Mouse (Mus musculus) brain, embryonic 18.5 days (tissue): ENCODE data around the gene Syde1.
"Not testable (repeated sequence)": the region's sequence is repeated elsewhere in the genome, so short reads cannot be mapped to it uniquely, and the experiment has no call there.

Experiments used
- DNase-seq: peaks from one replicate; pipeline ENCODE4 v3.0.0-alpha.2; 2012; ENCODE audit warnings: low read depth, low spot score

Syde1 gene

DNA sequence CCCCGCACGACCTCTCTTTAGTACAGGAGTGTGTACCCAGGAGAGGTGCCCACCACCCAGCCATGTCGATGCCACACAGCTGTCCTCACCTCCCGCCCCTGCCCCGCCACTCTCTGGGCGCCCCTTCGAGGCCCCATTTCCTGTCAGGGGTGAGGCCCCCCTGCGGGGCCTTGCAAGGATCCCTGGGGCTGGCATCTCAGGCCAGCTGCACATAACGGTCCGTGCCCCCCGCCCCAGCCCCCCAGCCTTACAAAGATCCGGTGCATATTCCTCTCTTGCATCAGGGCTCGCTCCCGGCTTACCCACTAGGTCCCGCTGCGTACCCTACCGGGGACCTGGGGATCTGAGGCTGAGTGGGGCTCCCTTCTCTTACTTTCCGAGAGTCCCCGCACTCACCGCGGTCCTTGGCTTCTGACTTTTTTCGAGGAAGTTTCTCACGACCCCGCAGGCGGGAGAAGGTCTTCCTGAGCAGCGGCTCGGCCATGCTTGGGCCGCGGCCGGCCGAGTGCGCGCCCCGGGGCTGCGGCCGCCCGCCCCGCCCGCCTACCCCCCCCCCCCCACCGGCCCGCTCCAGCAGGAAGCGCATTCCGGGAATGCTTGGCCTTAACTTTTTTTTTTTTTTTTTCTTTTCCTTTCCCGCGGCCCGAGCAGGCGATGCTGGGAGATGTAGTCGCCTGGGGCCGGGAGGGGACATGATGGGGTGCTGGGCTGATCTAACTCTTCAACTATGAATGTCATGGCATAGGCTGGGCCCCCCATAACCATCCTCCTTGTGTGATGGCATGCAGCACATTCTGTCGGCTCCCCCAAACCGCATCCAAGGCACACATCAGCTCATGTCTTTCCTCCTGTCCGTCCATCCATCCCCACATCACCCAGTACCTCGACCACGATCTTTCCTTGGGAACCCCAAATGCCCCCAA lies at the start of gene Syde1:
Syde1 (minus strand) TSS at position 559 of the 923 bp plus-strand sequence.
- DNase-seq: no peak

- no peak for DNase-seq
Observed at GRCm38 (mm10) chr10:78632311-78632710, 40.5 kb upstream of the Syde1 start.

DNA sequence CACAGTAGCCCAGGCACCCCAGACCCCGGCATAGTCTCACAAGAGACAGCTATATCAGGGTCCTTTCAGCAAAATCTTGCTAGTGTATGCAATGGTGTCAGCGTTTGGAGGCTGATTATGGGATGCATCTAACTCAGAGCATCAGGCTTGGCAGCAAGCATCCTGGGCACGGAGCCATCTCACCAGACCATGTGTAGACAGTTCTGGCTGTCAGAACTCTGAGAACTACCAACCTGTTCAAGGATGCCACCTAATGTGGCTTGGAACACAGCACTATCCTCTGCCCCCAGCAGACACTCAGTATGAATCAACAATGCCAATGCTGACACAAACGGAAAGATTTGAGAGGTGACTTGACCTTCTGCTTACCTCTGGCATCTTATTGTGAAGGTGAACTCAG lies 38.4 kb upstream of the Syde1 start:
- DNase-seq: no peak

GRCm38 (mm10) chr10:78623143-78623542 lies 31.4 kb upstream of the Syde1 start:
- not testable (repeated sequence) for DNase-seq

DNA sequence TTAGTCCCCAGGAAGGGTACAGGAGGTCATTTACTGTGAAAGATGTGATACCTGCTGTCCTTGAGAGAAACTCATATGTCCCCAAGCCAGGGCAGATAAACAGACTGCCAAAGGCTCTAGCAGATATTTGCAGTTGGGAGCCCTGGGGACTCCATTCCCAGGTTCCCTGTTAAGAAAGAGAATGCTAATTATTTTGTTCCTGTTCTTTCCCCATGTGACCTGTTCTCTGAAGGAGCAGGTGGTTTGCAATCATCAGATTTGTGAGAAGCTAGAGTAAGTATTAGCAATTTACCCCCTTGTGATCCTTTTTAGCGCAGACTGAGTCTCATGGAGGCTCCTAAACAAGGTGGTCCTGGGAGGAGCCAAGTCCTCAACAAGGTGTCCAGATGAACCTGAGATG lies 26.2 kb upstream of the Syde1 start, which contains the start of gene Olfr1357:
Olfr1357 (minus strand) TSS at position 101 of the 400 bp plus-strand sequence.
- DNase-seq: no peak

GRCm38 (mm10) chr10:78607602-78608001 lies 15.8 kb upstream of the Syde1 start:
- no peak for DNase-seq

- DNase-seq: no peak
Observed at GRCm38 (mm10) chr10:78605080-78605479, 13.3 kb upstream of the Syde1 start.

DNA sequence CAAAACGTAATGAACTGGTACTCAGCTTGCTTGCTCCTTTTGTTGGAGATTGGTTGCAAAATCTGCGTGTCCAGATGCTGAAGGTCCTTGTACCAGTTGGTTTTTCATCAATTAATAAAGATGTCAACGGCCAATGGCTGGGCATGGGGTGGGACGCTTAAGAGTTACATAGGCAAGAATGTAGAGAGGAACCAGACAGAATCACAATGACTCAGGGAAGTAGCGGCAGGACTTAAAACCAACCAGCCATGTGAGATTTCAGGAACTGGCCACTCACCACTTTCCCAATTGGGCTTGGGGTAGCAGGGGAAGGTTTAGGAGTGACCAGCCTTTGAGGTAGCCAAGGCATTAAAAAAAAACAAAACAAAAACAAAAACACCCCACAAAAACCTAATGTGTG lies 8.1 kb upstream of the Syde1 start:
- no peak for DNase-seq

DNA sequence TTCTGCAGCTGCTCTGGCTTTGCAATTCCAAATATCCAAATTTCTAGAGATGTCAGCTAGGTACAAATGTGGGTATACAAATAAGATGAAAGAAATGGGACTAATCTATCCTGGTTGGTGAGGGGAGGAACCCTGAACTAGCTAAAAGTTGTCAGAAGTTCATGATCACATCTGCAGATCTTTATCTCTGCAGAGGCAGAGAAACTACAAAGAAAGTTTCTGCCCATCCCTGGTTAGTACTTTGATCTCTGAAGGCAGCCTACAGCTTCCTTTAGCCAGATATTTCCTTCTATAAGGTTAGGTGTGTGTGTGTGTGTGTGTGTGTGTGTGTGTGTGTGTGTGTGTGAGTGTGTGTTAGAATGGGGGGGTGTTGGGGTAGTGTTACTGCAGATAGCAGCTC lies 2.8 kb upstream of the Syde1 start:
- DNase-seq: no peak

- DNase-seq: no peak
Observed at GRCm38 (mm10) chr10:78594157-78594556, 2.4 kb upstream of the Syde1 start.

- no peak for DNase-seq
Observed at GRCm38 (mm10) chr10:78593736-78594135, 2.0 kb upstream of the Syde1 start.

- no peak for DNase-seq
Observed at GRCm38 (mm10) chr10:78592856-78593379, 1.2 kb upstream of the Syde1 start.

DNA sequence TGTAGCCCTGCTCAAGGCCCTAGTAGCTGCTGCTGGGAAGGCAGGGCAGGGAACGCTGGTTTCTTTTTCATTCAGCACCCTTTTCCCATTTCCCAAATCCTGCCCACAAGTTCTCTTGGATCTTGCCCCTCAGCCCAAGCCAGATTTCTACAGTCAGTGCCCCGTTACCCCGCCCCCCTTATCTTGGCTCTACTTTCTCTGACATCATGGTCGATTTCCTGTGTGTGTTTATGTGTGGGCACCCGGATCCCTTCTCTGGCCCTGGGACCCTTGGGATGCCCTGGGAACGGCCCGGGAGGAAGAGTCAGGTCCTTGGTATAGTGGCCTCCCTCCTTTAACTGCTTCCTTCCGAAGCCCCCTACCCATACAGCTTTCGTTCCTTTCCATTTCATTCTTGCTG lies 1.0 kb downstream of the Syde1 start:
- no peak for DNase-seq

DNA sequence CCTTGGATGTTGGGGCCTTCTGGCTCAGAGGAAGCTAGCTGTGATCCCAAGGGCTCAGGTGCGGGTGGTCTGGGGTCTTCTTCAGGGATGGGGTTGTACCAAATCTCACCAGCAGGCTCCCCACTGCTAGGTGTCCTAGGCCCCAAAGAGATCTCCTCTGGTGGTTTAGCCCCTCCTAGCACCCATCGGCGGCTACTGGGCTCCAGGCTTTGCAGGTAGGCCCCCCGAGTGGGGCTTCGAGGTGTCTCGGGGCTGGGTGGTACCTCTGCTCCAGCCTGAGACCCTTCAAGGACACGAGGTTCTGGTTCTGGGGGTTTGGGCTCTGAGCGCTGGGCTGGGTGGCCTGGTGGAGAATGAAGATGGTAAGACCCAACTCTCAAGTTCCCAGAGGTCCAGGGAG lies 1.9 kb downstream of the Syde1 start:
- no peak for DNase-seq

DNA sequence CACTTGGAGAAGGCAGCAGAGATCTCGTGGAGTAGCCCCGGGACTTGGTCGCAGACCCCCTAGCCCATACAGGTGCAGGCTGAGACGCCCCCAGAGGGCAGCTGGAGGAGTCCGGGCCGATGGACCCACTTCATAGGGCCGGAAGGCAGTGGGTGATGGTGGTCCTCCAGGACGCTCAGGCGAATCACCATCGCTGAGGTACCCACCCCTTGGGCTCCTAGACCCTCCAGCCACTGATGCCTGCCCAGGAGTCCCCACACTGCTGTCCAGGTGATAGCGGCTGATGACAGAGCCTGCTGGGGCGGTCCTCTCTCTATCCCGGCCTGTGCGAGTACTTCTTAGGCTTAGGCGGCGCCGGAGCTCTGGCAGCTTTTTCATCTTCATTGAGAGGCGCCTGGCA lies 2.5 kb downstream of the Syde1 start:
- no peak for DNase-seq

- no peak for DNase-seq
Observed at GRCm38 (mm10) chr10:78586026-78586425, 5.7 kb downstream of the Syde1 start.

DNA sequence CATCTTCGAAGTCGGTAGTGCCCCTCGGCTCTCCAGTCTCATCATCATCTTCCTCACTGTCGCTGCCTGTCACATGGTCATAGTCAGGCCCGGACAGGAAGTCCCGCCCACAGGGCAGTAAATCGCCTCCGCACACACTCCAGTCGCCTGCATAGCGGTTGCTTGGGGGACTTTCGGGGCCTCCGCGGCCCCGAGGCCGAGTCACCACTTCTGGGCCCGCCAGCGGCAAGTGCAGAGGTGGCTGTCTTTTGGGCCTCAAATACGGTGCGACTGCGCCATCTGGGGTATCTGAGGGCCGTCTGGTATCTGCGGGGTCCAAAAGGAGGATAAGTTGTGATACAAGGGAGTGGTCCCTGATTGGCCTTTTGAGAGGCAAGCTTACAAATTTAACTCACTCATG lies 6.2 kb downstream of the Syde1 start:
- no peak for DNase-seq

DNA sequence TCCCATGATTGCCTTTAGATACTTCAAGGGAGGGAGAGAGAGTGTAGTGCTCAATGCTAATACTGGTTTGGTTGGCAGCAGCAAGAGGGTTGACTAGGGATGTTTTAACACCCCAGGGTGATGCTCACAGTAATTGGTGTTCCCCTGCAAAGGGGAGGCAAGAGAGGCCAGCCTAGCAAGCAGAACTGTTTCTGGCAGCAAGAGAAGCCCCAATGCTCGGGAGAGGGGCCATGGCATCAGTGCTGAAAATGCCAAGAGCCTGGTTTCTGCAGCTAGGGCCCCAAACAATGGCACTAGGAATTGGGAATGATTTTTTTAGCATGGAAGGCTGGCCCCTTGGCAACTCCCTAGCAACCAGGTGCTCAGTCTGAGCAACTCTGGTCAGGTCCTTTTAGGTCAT lies 6.8 kb downstream of the Syde1 start:
- no peak for DNase-seq

DNA sequence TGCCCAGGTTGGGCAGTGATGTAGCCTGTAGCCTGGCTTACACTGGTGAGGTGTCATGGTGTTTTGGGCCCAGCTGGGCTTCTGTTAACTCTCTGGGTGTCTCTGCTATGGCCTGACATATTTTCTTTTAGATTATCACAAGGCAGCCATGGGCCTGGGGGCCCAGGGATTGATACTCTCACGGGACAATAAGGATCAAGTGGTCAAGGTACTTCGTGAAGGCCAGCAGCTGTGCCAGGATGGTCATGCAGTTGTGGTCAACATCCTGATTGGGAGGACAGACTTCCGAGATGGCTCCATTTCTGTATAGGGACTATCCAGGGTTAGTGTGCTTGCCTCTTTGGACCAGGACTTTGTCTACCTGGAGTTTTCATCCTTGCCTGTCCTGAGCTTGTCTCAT lies 7.8 kb downstream of the Syde1 start:
- no peak for DNase-seq

DNA sequence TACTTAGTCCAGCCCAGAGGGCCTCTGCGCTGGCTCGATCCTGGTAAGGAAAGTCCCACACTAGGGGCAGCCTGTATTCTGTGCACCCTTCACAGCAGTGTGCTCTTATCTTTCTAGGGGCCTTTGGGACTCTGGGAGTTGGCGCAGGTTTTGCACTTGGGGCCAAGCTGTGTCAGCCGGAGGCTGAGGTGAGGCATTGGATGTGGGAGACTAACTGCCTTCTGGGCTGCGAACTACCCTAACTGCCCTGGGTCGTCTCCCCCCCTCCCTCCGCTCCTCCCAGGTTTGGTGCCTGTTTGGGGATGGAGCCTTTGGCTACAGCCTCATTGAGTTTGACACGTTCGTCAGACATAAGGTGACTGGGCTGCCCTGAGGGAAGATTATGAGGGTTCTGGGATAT lies 8.4 kb downstream of the Syde1 start:
- DNase-seq: no peak

DNA sequence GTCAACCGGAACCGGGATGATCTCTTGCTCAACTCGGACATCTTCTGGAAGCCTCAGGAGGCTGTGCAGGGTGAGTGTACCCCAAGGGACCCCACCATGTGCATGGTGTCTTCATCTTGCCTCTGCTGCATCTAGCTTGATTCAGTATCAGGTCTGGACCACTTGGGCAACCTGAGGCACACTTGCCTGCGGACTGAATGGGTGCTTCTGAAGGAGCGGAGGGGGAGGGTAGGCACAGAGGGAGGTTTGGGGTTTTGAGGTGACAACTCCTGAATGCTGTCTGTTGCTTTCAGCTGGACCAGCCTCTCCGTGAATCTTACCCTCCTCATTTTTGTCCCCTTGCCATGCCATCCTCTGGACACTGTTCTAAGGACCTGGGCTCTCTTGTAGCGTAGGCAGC lies 10.6 kb downstream of the Syde1 start:
- DNase-seq: no peak

DNA sequence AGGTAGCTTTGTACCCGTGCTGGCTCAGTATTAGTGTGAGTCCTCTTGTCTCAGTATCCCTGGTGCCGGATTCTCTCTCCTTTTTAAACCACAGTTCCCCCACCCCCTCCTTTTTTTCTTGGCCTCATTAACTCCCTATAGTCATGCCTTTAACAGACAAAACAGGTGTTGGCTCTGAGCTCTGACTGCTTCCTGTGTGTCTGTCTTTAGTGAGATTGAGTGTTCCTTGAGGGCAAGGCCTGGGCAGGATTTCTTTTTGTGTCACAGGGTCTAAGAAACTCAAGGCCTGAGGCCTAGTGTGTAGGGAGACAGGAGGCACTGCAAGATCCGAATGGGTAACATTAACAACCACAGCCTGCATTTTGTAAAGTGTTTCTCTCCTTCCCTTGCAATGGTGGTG lies 13.6 kb downstream of the Syde1 start:
- no peak for DNase-seq
